Mouse (Mus musculus) liver, embryonic 11.5 days (tissue): ENCODE measurements around the gene Syn3. TPM values are rescaled to one million over a fixed set of nuclear protein-coding genes. Genes with fewer than 3 reads are reported as not detected.
A peak's percentile ranks its signal among the peaks of the same experiment; 100 is the strongest.

ENCODE experiments used
- ATAC-seq: fragments of 200-750 bp; cut with Nextera tagmentation; replicated peaks from 2 replicates; pipeline ENCODE4 v1.8.0; 2017; ENCODE audit warnings: moderate number of reproducible peaks, mild to moderate bottlenecking, moderate TSS enrichment, moderate library complexity; ENCODE audit not compliant: low FRiP score
- DNase-seq: peaks from one replicate; pipeline ENCODE4 v3.0.0-alpha.2; 2017; ENCODE audit warnings: low spot score
- H3K27ac ChIP-seq: fragments of 300-500 bp; sonication (generic); 2 replicates; pipeline ENCODE4 v1.5.1; 2014; ENCODE audit warnings: mild to moderate bottlenecking, low read depth, low read length, control low read depth
- H3K27me3 ChIP-seq: fragments of 300-500 bp; sonication (generic); replicated peaks from 2 replicates; pipeline ENCODE4 v1.6.1; 2014; ENCODE audit warnings: low read length, mixed read lengths; ENCODE audit not compliant: control insufficient read depth, insufficient read depth
- H3K36me3 ChIP-seq: fragments of 300-500 bp; sonication (generic); 2 replicates; pipeline ENCODE4 v1.6.1; 2014; ENCODE audit warnings: mild to moderate bottlenecking, low read length, moderate library complexity, mixed read lengths; ENCODE audit not compliant: control insufficient read depth, insufficient read depth
- H3K4me1 ChIP-seq: fragments of 300-500 bp; sonication (generic); replicated peaks from 2 replicates; pipeline ENCODE4 v1.6.1; 2014; ENCODE audit warnings: low read length, mixed read lengths; ENCODE audit not compliant: control insufficient read depth, insufficient read depth
- H3K4me2 ChIP-seq: fragments of 300-500 bp; sonication (generic); 2 replicates; pipeline ENCODE4 v1.6.1; 2014; ENCODE audit warnings: mild to moderate bottlenecking, control low read depth, moderate library complexity
- H3K4me3 ChIP-seq: fragments of 300-500 bp; sonication (generic); 2 replicates; pipeline ENCODE4 v1.5.1; 2014; ENCODE audit warnings: low read depth, low read length, control low read depth
- H3K9ac ChIP-seq: fragments of 300-500 bp; sonication (generic); 2 replicates; pipeline ENCODE4 v1.6.1; 2014; ENCODE audit warnings: low read depth, low read length, control low read depth
- H3K9me3 ChIP-seq: fragments of 300-500 bp; sonication (generic); 2 replicates; pipeline ENCODE4 v1.6.1; 2016; ENCODE audit warnings: low read length, inconsistent platforms, mixed read lengths; ENCODE audit not compliant: control insufficient read depth
- WGBS: fragments of 180-500 bp; shearing (Covaris S2); extraction: QIAGEN DNeasy Blood & Tissue Kit; methylation state at CpG from one replicate; pipeline ENCODE4 v1.1.7; 2014; 5-methylcytosine and 5-hydroxymethylcytosine counted together
- polyA plus RNA-seq: library from polyadenylated mRNA; unstranded; fragments of >200 nt; fragmentation: Nextera tagmentation; extraction: Ambion mirVana; gene quantifications from 2 replicates; pipeline ENCODE4 v1.2.1, GENCODE M21; 2014

Gene Syn3
- polyA plus RNA-seq, 1 experiment from 2014 or later: 0.58 TPM

DNA sequence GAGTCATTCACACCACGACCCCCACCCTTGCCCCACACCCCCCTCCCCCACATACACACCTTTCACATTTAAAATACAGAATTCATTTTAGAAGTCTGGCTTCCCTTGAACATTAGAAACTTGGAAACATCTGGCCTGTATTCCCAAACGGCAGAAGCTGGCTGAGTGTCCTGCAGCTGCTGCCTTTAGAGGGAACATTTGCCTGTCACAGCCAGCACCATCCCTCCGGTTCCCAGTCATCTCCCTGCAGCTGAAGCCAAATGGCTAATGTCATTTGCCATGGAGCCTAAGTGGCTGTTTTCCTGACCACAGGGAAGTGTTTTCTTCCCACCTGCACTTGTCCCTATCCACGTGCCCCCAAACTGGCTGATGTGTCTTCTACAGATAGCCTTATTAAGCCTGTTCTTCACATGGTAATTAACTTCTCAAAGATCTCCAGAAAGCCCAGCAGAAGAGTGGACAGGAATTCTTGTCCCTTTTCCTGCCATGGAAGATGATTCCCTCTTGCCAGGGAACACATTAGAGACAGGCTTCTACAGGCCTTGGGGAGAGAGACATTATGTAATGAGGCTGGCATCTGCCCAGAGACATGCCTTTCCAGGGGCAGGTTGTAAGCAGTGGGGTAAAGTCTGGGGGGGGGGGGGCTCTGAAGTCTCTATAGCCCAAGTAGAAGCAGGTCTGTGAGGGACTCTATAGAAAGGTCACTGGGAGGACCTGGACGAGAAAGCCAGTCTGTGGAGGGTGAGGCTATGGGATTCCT, 43.2 kb downstream of the Syn3 start:
- WGBS: 50% methylated on average over 5 of the region's 5 CpGs
- no peaks in the 10 kb centered on the region for H3K9me3 ChIP-seq
- no peak overlapping the region for H3K4me3 ChIP-seq
- no peaks in the 10 kb centered on the region for H3K4me1 ChIP-seq
- ATAC-seq (no peak), DNase-seq (no peak)
- no peak overlapping the region for H3K4me2 ChIP-seq
- H3K27ac ChIP-seq: no peak overlapping the region
- H3K36me3 ChIP-seq: no peaks in the 10 kb centered on the region
- no peak overlapping the region for H3K9ac ChIP-seq
- no peaks in the 10 kb centered on the region for H3K27me3 ChIP-seq

DNA sequence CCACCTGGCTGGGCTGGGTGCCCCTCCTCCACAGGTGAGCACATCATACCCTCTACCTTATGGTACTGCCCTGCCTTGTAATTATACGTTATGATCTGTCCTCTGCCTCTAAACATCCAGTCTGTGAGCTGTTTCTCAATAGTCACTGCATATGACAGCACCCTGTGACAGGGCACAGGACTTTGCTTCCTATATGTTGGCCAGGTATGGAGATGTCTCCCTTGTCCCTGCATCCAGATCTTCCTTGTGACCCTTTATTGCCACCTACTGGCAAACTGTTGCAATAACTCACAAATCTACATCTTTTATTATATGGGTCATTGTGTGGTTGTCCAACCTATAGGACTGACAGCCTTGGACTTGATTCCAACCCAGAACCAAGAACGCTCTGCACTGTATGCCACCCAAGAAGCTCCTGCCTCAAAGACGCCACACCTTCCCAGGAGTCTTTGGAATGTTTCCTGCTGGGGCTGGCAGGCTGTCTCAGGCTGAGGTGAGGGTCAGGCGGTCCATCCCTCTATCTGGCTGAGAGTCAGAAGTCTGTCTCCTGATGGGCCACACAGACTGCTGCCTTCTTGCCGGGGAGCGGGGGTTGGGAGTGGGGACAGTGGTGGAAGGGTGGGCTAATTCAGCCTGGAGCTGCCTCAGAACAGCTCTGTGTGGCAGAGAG, 46.2 kb downstream of the Syn3 start:
- Histone ChIP-seq H3K4me3 (no peak overlapping the region), H3K27me3 (no peaks in the 10 kb centered on the region), H3K9ac (no peak overlapping the region), H3K4me1 (no peaks in the 10 kb centered on the region), H3K9me3 (no peaks in the 10 kb centered on the region), H3K4me2 (no peak overlapping the region), H3K27ac (no peak overlapping the region), H3K36me3 (no peaks in the 10 kb centered on the region)
- ATAC-seq (0 out of 2 replicates have a peak, but pooled peaks have one; percentile 36), DNase-seq (no peak)
- WGBS: 35% methylated on average over 6 of the region's 6 CpGs

DNA sequence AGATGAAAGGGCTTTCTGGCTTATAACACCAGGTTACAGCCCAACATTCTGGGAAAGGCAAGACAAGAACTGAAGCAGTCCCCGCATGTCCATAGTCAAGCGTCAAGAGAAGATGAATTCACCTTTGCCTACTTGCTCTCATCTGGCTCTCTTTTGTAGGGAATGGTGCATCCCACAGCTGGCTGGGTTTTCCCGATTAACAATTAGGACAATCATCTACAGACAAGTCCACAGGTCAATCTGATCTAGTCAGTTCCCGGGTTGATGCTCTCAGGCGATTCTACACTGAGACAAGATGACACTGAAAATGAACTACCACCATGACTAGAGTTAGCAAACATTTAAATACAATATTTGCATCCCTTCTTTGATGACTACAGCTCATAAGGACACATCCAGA, 47.4 kb downstream of the Syn3 start:
- Histone ChIP-seq H3K4me2 (no peak overlapping the region), H3K27me3 (no peaks in the 10 kb centered on the region), H3K27ac (no peak overlapping the region), H3K4me1 (no peaks in the 10 kb centered on the region), H3K4me3 (no peak overlapping the region), H3K36me3 (no peaks in the 10 kb centered on the region), H3K9ac (no peak overlapping the region), H3K9me3 (no peaks in the 10 kb centered on the region)
- DNase-seq (no peak), ATAC-seq (no peak)
- WGBS: 82% methylated on average over 5 of the region's 5 CpGs

- no peak overlapping the region for H3K9ac ChIP-seq
- DNase-seq (no peak), ATAC-seq (no peak)
- no peaks in the 10 kb centered on the region for H3K9me3 ChIP-seq
- H3K4me3 ChIP-seq: no peak overlapping the region
- H3K4me2 ChIP-seq: no peak overlapping the region
- H3K27ac ChIP-seq: no peak overlapping the region
- no peaks in the 10 kb centered on the region for H3K36me3 ChIP-seq
- H3K4me1 ChIP-seq: no peaks in the 10 kb centered on the region
- H3K27me3 ChIP-seq: no peaks in the 10 kb centered on the region
Observed at GRCm38 (mm10) chr10:86446649-86447048, 52.0 kb downstream of the Syn3 start.

GRCm38 (mm10) chr10:86445207-86445606, 53.5 kb downstream of the Syn3 start:
- Histone ChIP-seq H3K4me1 (no peaks in the 10 kb centered on the region), H3K36me3 (no peaks in the 10 kb centered on the region), H3K9me3 (no peaks in the 10 kb centered on the region), H3K27me3 (no peaks in the 10 kb centered on the region), H3K27ac (no peak overlapping the region), H3K4me2 (no peak overlapping the region), H3K4me3 (no peak overlapping the region), H3K9ac (no peak overlapping the region)
- DNase-seq (no peak), ATAC-seq (no peak)
- 56% methylated on average over 2 of the region's 2 CpGs for WGBS

- DNase-seq (no peak), ATAC-seq (no peak)
- no peaks in the 10 kb centered on the region for H3K9me3 ChIP-seq
- H3K4me3 ChIP-seq: no peak overlapping the region
- no peaks in the 10 kb centered on the region for H3K4me1 ChIP-seq
- no peaks in the 10 kb centered on the region for H3K27me3 ChIP-seq
- 64% methylated on average over 3 of the region's 3 CpGs for WGBS
- no peaks in the 10 kb centered on the region for H3K36me3 ChIP-seq
- H3K4me2 ChIP-seq: no peak overlapping the region
- no peak overlapping the region for H3K27ac ChIP-seq
- no peak overlapping the region for H3K9ac ChIP-seq
Observed at GRCm38 (mm10) chr10:86444665-86445064, 54.0 kb downstream of the Syn3 start.

DNA sequence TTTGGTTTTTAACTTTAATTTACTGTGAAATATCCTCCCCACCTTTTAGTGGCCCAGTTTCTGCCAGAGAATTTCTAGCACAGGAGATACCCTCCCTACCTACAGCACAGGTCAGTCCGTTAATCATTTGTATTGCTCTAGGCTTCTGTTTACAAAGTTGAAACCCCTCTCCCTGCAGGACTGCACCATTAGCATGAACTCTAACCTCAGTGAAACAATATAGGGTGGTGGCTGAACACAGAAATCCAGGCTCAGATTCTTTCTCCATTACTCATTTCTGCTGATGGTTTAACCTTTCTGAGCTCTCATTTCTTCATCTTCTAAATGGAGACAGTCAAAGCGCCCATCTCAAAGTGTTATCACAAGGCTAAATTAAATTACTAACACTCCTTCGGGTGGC, 56.9 kb downstream of the Syn3 start:
- Histone ChIP-seq H3K36me3 (no peaks in the 10 kb centered on the region), H3K4me3 (no peak overlapping the region), H3K9ac (no peak overlapping the region), H3K9me3 (no peaks in the 10 kb centered on the region), H3K4me1 (no peaks in the 10 kb centered on the region), H3K27ac (no peak overlapping the region), H3K4me2 (no peak overlapping the region), H3K27me3 (no peaks in the 10 kb centered on the region)
- 54% methylated on average over 3 of the region's 3 CpGs for WGBS
- DNase-seq (no peak), ATAC-seq (no peak)

- Histone ChIP-seq H3K36me3 (no peaks in the 10 kb centered on the region), H3K27me3 (no peaks in the 10 kb centered on the region), H3K9ac (no peak overlapping the region), H3K4me2 (no peak overlapping the region), H3K4me3 (no peak overlapping the region), H3K4me1 (no peaks in the 10 kb centered on the region), H3K27ac (no peak overlapping the region), H3K9me3 (no peaks in the 10 kb centered on the region)
- 79% methylated on average over 4 of the region's 4 CpGs for WGBS
- no peak for ATAC-seq
- no peak for DNase-seq
Observed at GRCm38 (mm10) chr10:86439640-86440039, 59.1 kb downstream of the Syn3 start.

- Histone ChIP-seq H3K9me3 (no peaks in the 10 kb centered on the region), H3K27ac (no peak overlapping the region), H3K9ac (no peak overlapping the region), H3K4me2 (no peak overlapping the region), H3K4me1 (no peaks in the 10 kb centered on the region), H3K4me3 (no peak overlapping the region), H3K27me3 (no peaks in the 10 kb centered on the region), H3K36me3 (no peaks in the 10 kb centered on the region)
- DNase-seq: no peak
- ATAC-seq: no peak
- 86% methylated on average over 11 of the region's 11 CpGs for WGBS
Observed at GRCm38 (mm10) chr10:86437294-86437693, 61.4 kb downstream of the Syn3 start.
